Comparison of ENCODE assay signal across 8 mouse cellular contexts in genomic region chr11:101120545-101121188, GRCm38 (mm10). TPM values are rescaled to one million over a fixed set of nuclear protein-coding genes. Genes with fewer than 3 reads are reported as not detected.
DNase-seq lines count a peak whose midpoint lies in the region; ATAC-seq and TF ChIP-seq lines count a peak whose summit lies in the region.

No protein-coding gene starts in this region.

- peak overlapping the region; percentile 94 for H3K4me2 ChIP-seq in kidney, embryonic 15.5 days
- peak overlapping the region; percentile 99 for H3K4me2 ChIP-seq in forebrain, embryonic 16.5 days (ENCODE audit: low read length)

- 17% methylated on average over 19 of the region's 19 CpGs for WGBS in kidney, embryonic 15.5 days
- WGBS in forebrain, embryonic 16.5 days, result 17% methylated on average over 19 of the region's 19 CpGs
- 31% methylated on average over 19 of the region's 19 CpGs for WGBS in midbrain, embryonic 10.5 days

- no peak for TF ChIP-seq CTCF in bone marrow macrophage, adult 2 months (IDR thresholded peaks at IDR 0.05; ENCODE audit: low read depth, low read length)

- intact Hi-C loops in left cerebral cortex, postnatal 36 days (cut with DNase I), result no loop called here

- H3K4me3 ChIP-seq in kidney, embryonic 15.5 days (replicated peaks), result peak overlapping the region; percentile 86
- H3K4me3 ChIP-seq in bone marrow macrophage, adult 2 months (ENCODE audit: insufficient read depth, low read length), result peak overlapping the region; percentile 73
- peak overlapping the region; percentile 91 for H3K4me3 ChIP-seq in forebrain, embryonic 16.5 days (replicated peaks; ENCODE audit: low read length)
- H3K4me3 ChIP-seq in midbrain, embryonic 10.5 days, result peak overlapping the region; percentile 96

- no peak for TF ChIP-seq POLR2A in bone marrow macrophage, adult 2 months (IDR thresholded peaks at IDR 0.05; ENCODE audit: borderline replicate concordance, low read depth, low read length)

- DNase-seq in kidney, adult 11 months, result no peak
- DNase-seq in midbrain, embryonic 10.5 days (ENCODE audit: low spot score), result no peak
- DNase-seq in frontal cortex, adult 2 months (ENCODE audit: extremely low spot score in 1 of 2, low spot score in 1 of 2), result no peak
- no peak for DNase-seq in left cerebral cortex, postnatal 36 days (ENCODE audit: low spot score in 2 of 2)

- peaks cover 35% of the 10 kb centered on the region for H3K36me3 ChIP-seq in kidney, embryonic 15.5 days
- peaks cover 6% of the 10 kb centered on the region for H3K36me3 ChIP-seq in forebrain, embryonic 16.5 days (ENCODE audit: control insufficient read depth, insufficient read depth)
- H3K36me3 ChIP-seq in midbrain, embryonic 10.5 days, result peaks cover 56% of the 10 kb centered on the region

- peak overlapping the region; percentile 95 for H3K27ac ChIP-seq in kidney, embryonic 15.5 days
- H3K27ac ChIP-seq in bone marrow macrophage, adult 2 months (ENCODE audit: insufficient read depth, low read depth, low read length), result peak overlapping the region; percentile 49
- peak overlapping the region; percentile 92 for H3K27ac ChIP-seq in forebrain, embryonic 16.5 days (ENCODE audit: low read length)
- H3K27ac ChIP-seq in midbrain, embryonic 10.5 days (replicated peaks), result peak overlapping the region; percentile 95

- H3K27me3 ChIP-seq in kidney, embryonic 15.5 days, result no peaks in the 10 kb centered on the region
- H3K27me3 ChIP-seq in forebrain, embryonic 16.5 days (replicated peaks; ENCODE audit: control insufficient read depth, insufficient read depth, low read length), result no peaks in the 10 kb centered on the region
- no peaks in the 10 kb centered on the region for H3K27me3 ChIP-seq in midbrain, embryonic 10.5 days (ENCODE audit: low read depth, poor library complexity, severe bottlenecking)

- ATAC-seq in kidney, embryonic 15.5 days (replicated peaks; ENCODE audit: low FRiP score), result no peak
- ATAC-seq in forebrain, embryonic 16.5 days, result no peak
- no peak for ATAC-seq in frontal cortex, adult (ENCODE audit: low TSS enrichment)

- H3K9me3 ChIP-seq in kidney, embryonic 15.5 days (replicated peaks), result no peaks in the 10 kb centered on the region
- H3K9me3 ChIP-seq in forebrain, embryonic 16.5 days (ENCODE audit: control insufficient read depth, low read length), result no peaks in the 10 kb centered on the region
- H3K9me3 ChIP-seq in midbrain, embryonic 10.5 days (replicated peaks), result no peaks in the 10 kb centered on the region

- peak overlapping the region; percentile 79 for H3K9ac ChIP-seq in kidney, embryonic 15.5 days
- peak overlapping the region; percentile 85 for H3K9ac ChIP-seq in forebrain, embryonic 16.5 days (replicated peaks; ENCODE audit: low read depth, low read length)

- H3K4me1 ChIP-seq in kidney, embryonic 15.5 days, result peaks cover 38% of the 10 kb centered on the region
- peaks cover 26% of the 10 kb centered on the region for H3K4me1 ChIP-seq in bone marrow macrophage, adult 2 months (ENCODE audit: control insufficient read depth, insufficient read depth, low read length)
- peaks cover 36% of the 10 kb centered on the region for H3K4me1 ChIP-seq in forebrain, embryonic 16.5 days (replicated peaks; ENCODE audit: control insufficient read depth, insufficient read depth, low read length)
- peaks cover 38% of the 10 kb centered on the region for H3K4me1 ChIP-seq in midbrain, embryonic 10.5 days

RNA-seq across cellular contexts. Expression of gene Tubg1, which starts 0.9 kb away (rescaled TPM):
- polyA plus RNA-seq in kidney, embryonic 15.5 days (2015; fragmentation: Nextera tagmentation; extraction: Ambion mirVana), result 86.3 and 99.6 TPM in 2 replicates
- 13.3 and 18.6 TPM in 2 replicates for polyA plus RNA-seq in bone marrow macrophage, adult 2 months (2012; ENCODE audit: insufficient read depth, insufficient read length, missing spikeins)
- 90.7 and 93.0 TPM in 2 replicates for polyA plus RNA-seq in forebrain, embryonic 16.5 days (2015; fragmentation: Nextera tagmentation; extraction: Ambion mirVana)
- 131 and 135 TPM in 2 replicates for polyA plus RNA-seq in midbrain, embryonic 10.5 days (2016; fragmentation: Nextera tagmentation; extraction: Ambion mirVana)
- polyA plus RNA-seq in frontal cortex, adult 2 months (2012; rRNA removed), result 21.5 and 24.7 TPM in 2 replicates
- total RNA-seq in left cerebral cortex, postnatal 36 days (2021), result 10 to 100 TPM; 45.7 to 49.2 TPM

RNA-seq across cellular contexts. Expression of gene Retreg3, which starts 1.0 kb away (rescaled TPM):
- polyA plus RNA-seq in kidney, embryonic 15.5 days (2015; fragmentation: Nextera tagmentation; extraction: Ambion mirVana), result 21.3 and 24.5 TPM in 2 replicates
- polyA plus RNA-seq in bone marrow macrophage, adult 2 months (2012; ENCODE audit: insufficient read depth, insufficient read length, missing spikeins), result 52.2 and 62.4 TPM in 2 replicates
- polyA plus RNA-seq in forebrain, embryonic 16.5 days (2015; fragmentation: Nextera tagmentation; extraction: Ambion mirVana), result 24.5 and 25.2 TPM in 2 replicates
- polyA plus RNA-seq in midbrain, embryonic 10.5 days (2016; fragmentation: Nextera tagmentation; extraction: Ambion mirVana), result 16.4 and 20.2 TPM in 2 replicates
- polyA plus RNA-seq in frontal cortex, adult 2 months (2012; rRNA removed), result 66.2 and 66.5 TPM in 2 replicates
- total RNA-seq in left cerebral cortex, postnatal 36 days (2021), result 10 to 100 TPM; 53.8 to 58.0 TPM

RNA-seq across cellular contexts. Expression of gene Psmc3ip, which starts 25.4 kb away (rescaled TPM):
- polyA plus RNA-seq in kidney, embryonic 15.5 days (2015; fragmentation: Nextera tagmentation; extraction: Ambion mirVana), result 37.3 and 38.0 TPM in 2 replicates
- polyA plus RNA-seq in bone marrow macrophage, adult 2 months (2012; ENCODE audit: insufficient read depth, insufficient read length, missing spikeins), result 4.1 and 4.8 TPM in 2 replicates
- 37.3 and 43.6 TPM in 2 replicates for polyA plus RNA-seq in forebrain, embryonic 16.5 days (2015; fragmentation: Nextera tagmentation; extraction: Ambion mirVana)
- polyA plus RNA-seq in midbrain, embryonic 10.5 days (2016; fragmentation: Nextera tagmentation; extraction: Ambion mirVana), result 74.3 and 77.3 TPM in 2 replicates
- polyA plus RNA-seq in frontal cortex, adult 2 months (2012; rRNA removed), result 5.6 and 7.8 TPM in 2 replicates
- total RNA-seq in left cerebral cortex, postnatal 36 days (2021), result 1 to 10 TPM; 2.1 to 3.1 TPM

RNA-seq across cellular contexts. Expression of gene Mlx, which starts 33.6 kb away (rescaled TPM):
- polyA plus RNA-seq in kidney, embryonic 15.5 days (2015; fragmentation: Nextera tagmentation; extraction: Ambion mirVana), result 44.9 and 46.9 TPM in 2 replicates
- 53.8 and 67.3 TPM in 2 replicates for polyA plus RNA-seq in bone marrow macrophage, adult 2 months (2012; ENCODE audit: insufficient read depth, insufficient read length, missing spikeins)
- 94.6 and 102 TPM in 2 replicates for polyA plus RNA-seq in forebrain, embryonic 16.5 days (2015; fragmentation: Nextera tagmentation; extraction: Ambion mirVana)
- polyA plus RNA-seq in midbrain, embryonic 10.5 days (2016; fragmentation: Nextera tagmentation; extraction: Ambion mirVana), result 42.7 and 49.1 TPM in 2 replicates
- 52.0 and 56.0 TPM in 2 replicates for polyA plus RNA-seq in frontal cortex, adult 2 months (2012; rRNA removed)
- 10 to 100 TPM; 38.9 to 41.8 TPM for total RNA-seq in left cerebral cortex, postnatal 36 days (2021)

RNA-seq across cellular contexts. Expression of gene Tubg2, which starts 35.0 kb away (rescaled TPM):
- polyA plus RNA-seq in kidney, embryonic 15.5 days (2015; fragmentation: Nextera tagmentation; extraction: Ambion mirVana), result 3.8 and 4.2 TPM in 2 replicates
- polyA plus RNA-seq in bone marrow macrophage, adult 2 months (2012; ENCODE audit: insufficient read depth, insufficient read length, missing spikeins), result not detected in 2 replicates
- polyA plus RNA-seq in forebrain, embryonic 16.5 days (2015; fragmentation: Nextera tagmentation; extraction: Ambion mirVana), result 36.2 and 43.0 TPM in 2 replicates
- polyA plus RNA-seq in midbrain, embryonic 10.5 days (2016; fragmentation: Nextera tagmentation; extraction: Ambion mirVana), result 2.1 and 3.9 TPM in 2 replicates
- 56.4 and 58.0 TPM in 2 replicates for polyA plus RNA-seq in frontal cortex, adult 2 months (2012; rRNA removed)
- total RNA-seq in left cerebral cortex, postnatal 36 days (2021), result 10 to 100 TPM; 49.7 to 62.4 TPM
